Mouse (Mus musculus) CH12.LX (cell line): Measurements from ENCODE around the gene Tbc1d7. TPM values are rescaled to one million over a fixed set of nuclear protein-coding genes. Genes with fewer than 3 reads are reported as not detected.

Experiments used
- DNase-seq: peaks from one replicate; pipeline ENCODE4 v3.0.0-alpha.2; 2013; ENCODE audit errors: extremely low read depth
- H3K27ac ChIP-seq: 2 replicates; pipeline ENCODE4 v1.5.1; 2012; ENCODE audit warnings: low read depth, mild to moderate bottlenecking, control low read depth, moderate library complexity; ENCODE audit not compliant: insufficient read depth
- H3K27me3 ChIP-seq: replicated peaks from 2 replicates; pipeline ENCODE3; 2012; ENCODE audit warnings: inconsistent platforms
- H3K36me3 ChIP-seq, 2 experiments: replicated peaks in 1 of 2; 2 replicates each; pipeline versions ENCODE3 to v1.6.1; 2012; ENCODE audit warnings: inconsistent platforms in 1 of 2, low read length in 1 of 2, mild to moderate bottlenecking in 1 of 2, mixed read lengths in 1 of 2, moderate library complexity in 1 of 2; ENCODE audit not compliant: control insufficient read depth in 1 of 2, insufficient read depth in 1 of 2
- H3K4me1 ChIP-seq, 2 experiments: 2 replicates each; pipeline ENCODE4 v1.6.1; 2012; ENCODE audit warnings: inconsistent platforms in 1 of 2, moderate library complexity in 1 of 2; ENCODE audit not compliant: insufficient read depth in 2 of 2, control insufficient read depth in 1 of 2
- H3K4me2 ChIP-seq: 2 replicates; pipeline ENCODE4 v1.6.1; 2012; ENCODE audit warnings: low read depth, mild to moderate bottlenecking, control low read depth; ENCODE audit not compliant: poor library complexity, insufficient read depth, severe bottlenecking
- H3K4me3 ChIP-seq, 3 experiments: fragments of 150-350 bp in 1 of 3; sonication (generic) in 1 of 3; replicated peaks in 1 of 3; 2 replicates each; pipeline versions ENCODE3 to v1.5.1; 2011 to 2012; ENCODE audit warnings: low read depth in 2 of 3, low read length in 2 of 3, mild to moderate bottlenecking in 2 of 3, moderate library complexity in 2 of 3, control low read depth in 1 of 3, improper control_type of control experiment in 1 of 3, inconsistent platforms in 1 of 3, mixed read lengths in 1 of 3; ENCODE audit not compliant: poor library complexity in 1 of 3
- H3K79me2 ChIP-seq: replicated peaks from 2 replicates; pipeline ENCODE4 v1.6.1; 2012; ENCODE audit warnings: mild to moderate bottlenecking, moderate library complexity; ENCODE audit not compliant: control insufficient read depth, poor library complexity, insufficient read depth, severe bottlenecking; ENCODE audit errors: extremely low read depth
- H3K9ac ChIP-seq: 2 replicates; pipeline ENCODE4 v1.6.1; 2012; ENCODE audit warnings: low read depth, mild to moderate bottlenecking, control low read depth, moderate library complexity; ENCODE audit not compliant: insufficient read depth
- H3K9me3 ChIP-seq: replicated peaks from 2 replicates; pipeline ENCODE3; 2012; ENCODE audit warnings: low read length, inconsistent platforms, mixed read lengths
- CTCF ChIP-seq, 2 experiments: IDR thresholded peaks in 1 of 2; conservative IDR thresholded peaks in 1 of 2; 2 replicates each; pipeline ENCODE4 v1.5.1; 2011 to 2012; ENCODE audit warnings: low read depth in 2 of 2, low read length in 2 of 2, improper control_type of control experiment in 1 of 2, inconsistent platforms in 1 of 2, mild to moderate bottlenecking in 1 of 2, moderate library complexity in 1 of 2
- EP300 ChIP-seq: IDR thresholded peaks from 2 replicates; pipeline ENCODE4 v1.6.1; 2011; ENCODE audit warnings: low read length, improper control_type of control experiment
- HCFC1 ChIP-seq: IDR thresholded peaks from 2 replicates; pipeline ENCODE4 v1.6.1; 2012; ENCODE audit warnings: low read depth, mild to moderate bottlenecking, inconsistent platforms, low read length, improper control_type of control experiment
- MAFK ChIP-seq: IDR thresholded peaks from 2 replicates; pipeline ENCODE4 v1.6.1; 2011; ENCODE audit warnings: low read length, improper control_type of control experiment; ENCODE audit not compliant: insufficient replicate concordance
- MAX ChIP-seq: IDR thresholded peaks from 2 replicates; pipeline ENCODE4 v1.6.1; 2011; ENCODE audit warnings: low read length, improper control_type of control experiment
- MAZ ChIP-seq: IDR thresholded peaks from 2 replicates; pipeline ENCODE4 v1.6.1; 2012; ENCODE audit warnings: low read depth, mild to moderate bottlenecking, inconsistent platforms, low read length, improper control_type of control experiment, moderate library complexity
- MYC ChIP-seq: IDR thresholded peaks from 2 replicates; pipeline ENCODE4 v1.6.1; 2011; ENCODE audit warnings: low read depth, mild to moderate bottlenecking, improper control_type of control experiment, low read length
- PAX5 ChIP-seq: IDR thresholded peaks from 2 replicates; pipeline ENCODE4 v1.6.1; 2012; ENCODE audit warnings: low read length, inconsistent platforms, mixed read lengths
- POLR2A ChIP-seq: IDR thresholded peaks from 2 replicates; pipeline ENCODE4 v1.6.1; 2011; ENCODE audit warnings: low read depth, mild to moderate bottlenecking, improper control_type of control experiment, low read length
- POLR2AphosphoS2 ChIP-seq: IDR thresholded peaks from 2 replicates; pipeline ENCODE4 v1.6.1; 2011; ENCODE audit warnings: low read depth, low read length, improper control_type of control experiment
- RAD21 ChIP-seq: IDR thresholded peaks from 2 replicates; pipeline ENCODE4 v1.6.1; 2011; ENCODE audit warnings: low read depth, mild to moderate bottlenecking, low read length, improper control_type of control experiment, moderate library complexity
- SMC3 ChIP-seq: IDR thresholded peaks from 2 replicates; pipeline ENCODE4 v1.6.1; 2011; ENCODE audit warnings: low read depth, low read length, improper control_type of control experiment
- ZC3H11A ChIP-seq: IDR thresholded peaks from 2 replicates; pipeline ENCODE4 v1.6.1; 2012; ENCODE audit warnings: low read depth, mild to moderate bottlenecking, inconsistent platforms, low read length, improper control_type of control experiment
- ZNF384 ChIP-seq: IDR thresholded peaks from 2 replicates; pipeline ENCODE4 v1.6.1; 2012; ENCODE audit warnings: low read depth, low read length, improper control_type of control experiment, inconsistent platforms
- dilution Hi-C: fragments of 300-500 bp; cut with MboI; formaldehyde crosslinking; loops from 2 replicates; pipeline ENCODE4 v1.14.3; 2020; ENCODE audit warnings: low sequenced_read_pairs; ENCODE audit not compliant: extremely low pct_unique_long_range_greater_than_20kb, extremely low pct_ligation_motif_present
- in situ Hi-C: fragments of 300-500 bp; cut with MboI; formaldehyde crosslinking; loops from 3 replicates; pipeline ENCODE4 v1.14.3; 2019; ENCODE audit warnings: low sequenced_read_pairs, low pct_ligation_motif_present, low pct_unique_long_range_greater_than_20kb, mixed read lengths
- polyA plus RNA-seq: library from polyadenylated mRNA; unstranded; fragments of >175 nt; gene quantifications from 2 replicates; pipeline ENCODE4 v1.2.1, GENCODE M21; 2012; ENCODE audit warnings: low read depth; ENCODE audit not compliant: insufficient read length
- total RNA-seq, 2 experiments: library from RNA; depleted of rRNA; stranded (reverse); fragments of 300-350 nt in 1 of 2; fragments of >200 nt in 1 of 2; gene quantifications; 2 replicates each; pipeline ENCODE4 v1.2.3; 2012 to 2014

Gene Tbc1d7
- total and polyA plus RNA-seq, 3 experiments, result 19.5 to 37.3 (median 20.2) TPM

- Histone ChIP-seq H3K4me1 (peaks cover 0 to 5% of the 10 kb centered on the region in 2 experiments; a peak in 1 of 4 replicates), H3K36me3 (no peaks in the 10 kb centered on the region), H3K79me2 (no peaks in the 10 kb centered on the region), H3K27ac (no peak overlapping the region), H3K9ac (no peak overlapping the region), H3K9me3 (peaks cover 3% of the 10 kb centered on the region), H3K4me2 (peak overlapping the region; percentile 82), H3K27me3 (no peaks in the 10 kb centered on the region), H3K4me3 (no peak overlapping the region)
- in situ Hi-C loops, result loop anchor here (25.0 kb wide), 1 partner anchor 379 kb away; the partner anchor contains the start of gene Mcur1
- dilution Hi-C loops, result no loop called here
- DNase-seq, result no peak
- TF ChIP-seq RAD21 (no peak), ZC3H11A (no peak), HCFC1 (no peak), MAZ (no peak), POLR2A (no peak), MYC (no peak), EP300 (no peak), PAX5 (no peak)
Measured at GRCm38 (mm10) chr13:43183248-43184055, 12.2 kb upstream of the Tbc1d7 start.

- H3K9ac ChIP-seq, result no peak overlapping the region
- H3K4me3 ChIP-seq, result no peak overlapping the region
- no peaks in the 10 kb centered on the region for H3K79me2 ChIP-seq
- no peaks in the 10 kb centered on the region for H3K36me3 ChIP-seq
- H3K27ac ChIP-seq, result no peak overlapping the region
- peaks cover 3% of the 10 kb centered on the region for H3K9me3 ChIP-seq
- in situ Hi-C loops, result loop anchor here (25.0 kb wide), 1 partner anchor 380 kb away; the partner anchor contains the start of gene Mcur1
- dilution Hi-C loops, result no loop called here
- H3K4me2 ChIP-seq, result peak overlapping the region; percentile 82
- H3K4me1 ChIP-seq, result peaks cover 3 to 5% of the 10 kb centered on the region in 2 experiments
- peak; percentile 68 for DNase-seq
- H3K27me3 ChIP-seq, result no peaks in the 10 kb centered on the region
- no peak for TF ChIP-seq EP300
- TF ChIP-seq POLR2AphosphoS2, result no peak
- peak; percentile 81 for TF ChIP-seq RAD21
- peak; percentile 77 for TF ChIP-seq SMC3
- 0 out of 2 replicates have a peak, but pooled peaks have one; percentile 21 for TF ChIP-seq MYC
- TF ChIP-seq MAX, result no peak
- TF ChIP-seq MAFK, result no peak
- TF ChIP-seq ZC3H11A, result 0 out of 2 replicates have a peak, but pooled peaks have one; percentile 16
- TF ChIP-seq ZNF384, result no peak
- TF ChIP-seq CTCF (conservative IDR thresholded peaks at IDR 0.05 in 1 of 2, IDR thresholded peaks at IDR 0.05 in 1 of 2; ENCODE audit: low read depth in 2 of 2, low read length in 2 of 2), result peak; percentile 87 to 88
Measured at GRCm38 (mm10) chr13:43182465-43183201, 11.3 kb upstream of the Tbc1d7 start.
